Mouse (Mus musculus): ENCODE measurements around the gene Ppp2r5e. TPM values are rescaled to one million over a fixed set of nuclear protein-coding genes. Genes with fewer than 3 reads are reported as not detected.

Ppp2r5e gene
- polyA plus RNA-seq, 1 experiment from 2014 or later, result 7.8 TPM

GRCm38 (mm10) chr12:75519181-75519940 lies 76.7 kb downstream of the Ppp2r5e start:
- Histone ChIP-seq H3K9me3 (replicated peaks; ENCODE audit: control insufficient read depth, low read length) (no peaks in the 10 kb centered on the region), H3K27me3 (ENCODE audit: control insufficient read depth, insufficient read depth, low read length) (no peaks in the 10 kb centered on the region), H3K4me2 (ENCODE audit: low read depth, low read length) (no peak overlapping the region), H3K36me3 (ENCODE audit: control insufficient read depth, insufficient read depth, low read length) (0 out of 2 replicates have a peak, but pooled peaks cover 3% of the 10 kb centered on the region), H3K27ac (ENCODE audit: low read length) (no peak overlapping the region), H3K9ac (ENCODE audit: low read length) (no peak overlapping the region), H3K4me1 (ENCODE audit: control insufficient read depth, insufficient read depth, low read length) (peaks cover 8% of the 10 kb centered on the region; the same call in 1 of the 2 replicates), H3K4me3 (replicated peaks; ENCODE audit: low read length) (no peak overlapping the region)
- WGBS, result 87% methylated on average over 10 of the region's 10 CpGs
- no peak for ATAC-seq (ENCODE audit: insufficient read depth, low FRiP score)

GRCm38 (mm10) chr12:75515301-75515906 lies 80.6 kb downstream of the Ppp2r5e start:
- Histone ChIP-seq H3K4me2 (ENCODE audit: low read depth, low read length) (no peak overlapping the region), H3K9ac (ENCODE audit: low read length) (no peak overlapping the region), H3K36me3 (ENCODE audit: control insufficient read depth, insufficient read depth, low read length) (0 out of 2 replicates have a peak, but pooled peaks cover 3% of the 10 kb centered on the region), H3K4me3 (replicated peaks; ENCODE audit: low read length) (no peak overlapping the region), H3K27me3 (ENCODE audit: control insufficient read depth, insufficient read depth, low read length) (no peaks in the 10 kb centered on the region), H3K27ac (ENCODE audit: low read length) (no peak overlapping the region), H3K4me1 (ENCODE audit: control insufficient read depth, insufficient read depth, low read length) (peaks cover 2% of the 10 kb centered on the region; the same call in 1 of the 2 replicates), H3K9me3 (replicated peaks; ENCODE audit: control insufficient read depth, low read length) (no peaks in the 10 kb centered on the region)
- WGBS, result 43% methylated on average over 10 of the region's 10 CpGs
- ATAC-seq (ENCODE audit: insufficient read depth, low FRiP score), result no peak

- ATAC-seq (ENCODE audit: insufficient read depth, low FRiP score), result no peak
- no peak overlapping the region for H3K27ac ChIP-seq (ENCODE audit: low read length)
- H3K9ac ChIP-seq (ENCODE audit: low read length), result no peak overlapping the region
- H3K36me3 ChIP-seq (ENCODE audit: control insufficient read depth, insufficient read depth, low read length), result 0 out of 2 replicates have a peak, but pooled peaks cover 3% of the 10 kb centered on the region
- H3K4me2 ChIP-seq (ENCODE audit: low read depth, low read length), result no peak overlapping the region
- no peaks in the 10 kb centered on the region for H3K27me3 ChIP-seq (ENCODE audit: control insufficient read depth, insufficient read depth, low read length)
- H3K4me1 ChIP-seq (ENCODE audit: control insufficient read depth, insufficient read depth, low read length), result no peaks in the 10 kb centered on the region
- WGBS, result 87% methylated on average over 2 of the region's 2 CpGs
- no peaks in the 10 kb centered on the region for H3K9me3 ChIP-seq (replicated peaks; ENCODE audit: control insufficient read depth, low read length)
- no peak overlapping the region for H3K4me3 ChIP-seq (replicated peaks; ENCODE audit: low read length)
Measured at GRCm38 (mm10) chr12:75511520-75511919, 84.5 kb downstream of the Ppp2r5e start.

GRCm38 (mm10) chr12:75504991-75505650 lies 90.9 kb downstream of the Ppp2r5e start:
- Histone ChIP-seq H3K9ac (ENCODE audit: low read length) (no peak overlapping the region), H3K4me2 (ENCODE audit: low read depth, low read length) (no peak overlapping the region), H3K27ac (ENCODE audit: low read length) (no peak overlapping the region), H3K27me3 (ENCODE audit: control insufficient read depth, insufficient read depth, low read length) (no peaks in the 10 kb centered on the region), H3K9me3 (replicated peaks; ENCODE audit: control insufficient read depth, low read length) (no peaks in the 10 kb centered on the region), H3K36me3 (ENCODE audit: control insufficient read depth, insufficient read depth, low read length) (no peaks in the 10 kb centered on the region), H3K4me1 (ENCODE audit: control insufficient read depth, insufficient read depth, low read length) (peaks cover 5% of the 10 kb centered on the region), H3K4me3 (replicated peaks; ENCODE audit: low read length) (no peak overlapping the region)
- WGBS, result 54% methylated on average over 6 of the region's 6 CpGs
- ATAC-seq (ENCODE audit: insufficient read depth, low FRiP score), result no peak

- Histone ChIP-seq H3K36me3 (ENCODE audit: control insufficient read depth, insufficient read depth, low read length) (no peaks in the 10 kb centered on the region), H3K4me3 (replicated peaks; ENCODE audit: low read length) (no peak overlapping the region), H3K9me3 (replicated peaks; ENCODE audit: control insufficient read depth, low read length) (no peaks in the 10 kb centered on the region), H3K9ac (ENCODE audit: low read length) (no peak overlapping the region), H3K27ac (ENCODE audit: low read length) (no peak overlapping the region), H3K4me1 (ENCODE audit: control insufficient read depth, insufficient read depth, low read length) (peaks cover 5% of the 10 kb centered on the region), H3K4me2 (ENCODE audit: low read depth, low read length) (no peak overlapping the region), H3K27me3 (ENCODE audit: control insufficient read depth, insufficient read depth, low read length) (no peaks in the 10 kb centered on the region)
- WGBS, result 69% methylated on average over 4 of the region's 4 CpGs
- no peak for ATAC-seq (ENCODE audit: insufficient read depth, low FRiP score)
Measured at GRCm38 (mm10) chr12:75502664-75503063, 93.4 kb downstream of the Ppp2r5e start.

- Histone ChIP-seq H3K27ac (ENCODE audit: low read length) (no peak overlapping the region), H3K36me3 (ENCODE audit: control insufficient read depth, insufficient read depth, low read length) (no peaks in the 10 kb centered on the region), H3K4me2 (ENCODE audit: low read depth, low read length) (no peak overlapping the region), H3K9me3 (replicated peaks; ENCODE audit: control insufficient read depth, low read length) (no peaks in the 10 kb centered on the region), H3K4me3 (replicated peaks; ENCODE audit: low read length) (no peak overlapping the region), H3K4me1 (ENCODE audit: control insufficient read depth, insufficient read depth, low read length) (peaks cover 4% of the 10 kb centered on the region; the same call in 1 of the 2 replicates), H3K27me3 (ENCODE audit: control insufficient read depth, insufficient read depth, low read length) (no peaks in the 10 kb centered on the region), H3K9ac (ENCODE audit: low read length) (no peak overlapping the region)
- ATAC-seq (ENCODE audit: insufficient read depth, low FRiP score), result no peak
- 94% methylated on average over 1 of the region's 1 CpGs for WGBS
Measured at GRCm38 (mm10) chr12:75497698-75498097, 98.3 kb downstream of the Ppp2r5e start.

- Histone ChIP-seq H3K4me3 (replicated peaks; ENCODE audit: low read length) (no peak overlapping the region), H3K4me1 (ENCODE audit: control insufficient read depth, insufficient read depth, low read length) (0 out of 2 replicates have a peak, but pooled peaks cover 2% of the 10 kb centered on the region), H3K9me3 (replicated peaks; ENCODE audit: control insufficient read depth, low read length) (no peaks in the 10 kb centered on the region), H3K36me3 (ENCODE audit: control insufficient read depth, insufficient read depth, low read length) (no peaks in the 10 kb centered on the region), H3K9ac (ENCODE audit: low read length) (no peak overlapping the region), H3K27ac (ENCODE audit: low read length) (no peak overlapping the region), H3K4me2 (ENCODE audit: low read depth, low read length) (no peak overlapping the region), H3K27me3 (ENCODE audit: control insufficient read depth, insufficient read depth, low read length) (no peaks in the 10 kb centered on the region)
- WGBS, result 89% methylated on average over 3 of the region's 3 CpGs
- no peak for ATAC-seq (ENCODE audit: insufficient read depth, low FRiP score)
Measured at GRCm38 (mm10) chr12:75495636-75496035, 100.4 kb downstream of the Ppp2r5e start.

- Histone ChIP-seq H3K4me2 (ENCODE audit: low read depth, low read length) (no peak overlapping the region), H3K27ac (ENCODE audit: low read length) (no peak overlapping the region), H3K27me3 (ENCODE audit: control insufficient read depth, insufficient read depth, low read length) (no peaks in the 10 kb centered on the region), H3K9ac (ENCODE audit: low read length) (no peak overlapping the region), H3K9me3 (replicated peaks; ENCODE audit: control insufficient read depth, low read length) (no peaks in the 10 kb centered on the region), H3K4me1 (ENCODE audit: control insufficient read depth, insufficient read depth, low read length) (0 out of 2 replicates have a peak, but pooled peaks cover 2% of the 10 kb centered on the region), H3K4me3 (replicated peaks; ENCODE audit: low read length) (no peak overlapping the region), H3K36me3 (ENCODE audit: control insufficient read depth, insufficient read depth, low read length) (no peaks in the 10 kb centered on the region)
- ATAC-seq (ENCODE audit: insufficient read depth, low FRiP score), result no peak
- WGBS, result 90% methylated on average over 3 of the region's 3 CpGs
Measured at GRCm38 (mm10) chr12:75494643-75495042, 101.4 kb downstream of the Ppp2r5e start.
